Mouse (Mus musculus): ENCODE measurements around the gene Rpl9-ps1.

- TF ChIP-seq CTCF (IDR thresholded peaks at IDR 0.05; ENCODE audit: control insufficient read depth, insufficient read depth, insufficient read length) (no peak), MYOD1 (IDR thresholded peaks at IDR 0.05; ENCODE audit: control insufficient read depth, insufficient read length, low read depth) (no peak), CEBPB (IDR thresholded peaks at IDR 0.05; ENCODE audit: low read depth) (no peak), MYOG (IDR thresholded peaks at IDR 0.05; ENCODE audit: control insufficient read depth, extremely low read depth, insufficient read length) (no peak), USF1 (IDR thresholded peaks at IDR 0.05; ENCODE audit: low read depth) (peak; percentile 76), MAX (IDR thresholded peaks at IDR 0.05) (no peak), FOSL1 (IDR thresholded peaks at IDR 0.05; ENCODE audit: insufficient read depth, low read length, poor library complexity, severe bottlenecking) (no peak)
Observed at GRCm38 (mm10) chr11:83689918-83690317, 44.5 kb upstream of the Rpl9-ps1 start.

Measured in C2C12 (cell line).